Mouse (Mus musculus) gastrocnemius, adult 8-10 months (tissue): ENCODE results near the gene Dock8. TPM values are rescaled to one million over a fixed set of nuclear protein-coding genes. Genes with fewer than 3 reads are reported as not detected.

Source experiments
- DNase-seq, 2 experiments: peaks; one replicate each; pipeline ENCODE4 v3.0.0; 2022; ENCODE audit warnings: low spot score in 2 of 2
- total RNA-seq, 4 experiments: library from RNA; stranded (reverse); gene quantifications; 2 replicates each; pipeline ENCODE4 v1.2.4; 2022

Gene Dock8
- total RNA-seq, 4 experiments from 2014 or later = 1.1 to 1.9 (median 1.7) TPM

DNA sequence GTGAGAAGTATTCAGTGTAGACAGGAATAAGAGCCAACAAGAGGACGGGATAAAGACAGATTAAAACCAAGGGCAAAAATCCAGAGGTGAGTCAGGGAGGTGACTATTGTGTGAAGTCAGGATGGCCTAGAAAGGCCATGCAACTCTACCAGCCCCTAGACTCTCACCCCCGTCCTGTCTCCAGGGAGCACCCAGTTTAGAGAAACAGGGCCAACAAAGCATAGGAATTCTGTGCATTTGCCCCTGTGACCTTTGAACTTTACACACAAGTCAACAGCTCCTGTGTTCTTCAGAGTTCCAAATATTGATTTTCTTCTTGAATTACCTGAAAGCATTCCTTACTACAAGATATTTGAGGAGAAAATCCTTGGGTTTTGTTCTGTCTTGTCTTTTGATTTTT is 117.6 kb downstream of the Dock8 start:
- DNase-seq = no peak

DNA sequence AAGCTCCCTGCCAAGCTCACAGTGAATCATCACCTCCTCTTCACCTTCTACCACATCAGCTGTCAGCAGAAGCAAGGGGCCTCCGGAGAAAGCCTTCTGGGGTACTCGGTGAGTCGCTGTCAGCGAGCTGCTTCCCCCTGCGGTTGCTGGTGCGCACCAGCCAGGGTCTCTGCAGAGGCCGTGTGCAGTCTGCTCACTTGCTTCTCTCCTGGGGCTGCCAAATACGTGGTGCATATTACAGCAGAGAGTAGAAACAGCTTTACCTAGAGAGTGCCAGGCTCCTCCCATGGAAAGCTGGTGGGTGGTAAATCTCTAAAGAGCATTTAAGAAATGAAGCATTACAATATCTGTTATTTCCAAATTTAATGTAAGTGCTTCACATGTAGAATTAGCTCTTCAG is 123.1 kb downstream of the Dock8 start:
- DNase-seq = no peak

DNA sequence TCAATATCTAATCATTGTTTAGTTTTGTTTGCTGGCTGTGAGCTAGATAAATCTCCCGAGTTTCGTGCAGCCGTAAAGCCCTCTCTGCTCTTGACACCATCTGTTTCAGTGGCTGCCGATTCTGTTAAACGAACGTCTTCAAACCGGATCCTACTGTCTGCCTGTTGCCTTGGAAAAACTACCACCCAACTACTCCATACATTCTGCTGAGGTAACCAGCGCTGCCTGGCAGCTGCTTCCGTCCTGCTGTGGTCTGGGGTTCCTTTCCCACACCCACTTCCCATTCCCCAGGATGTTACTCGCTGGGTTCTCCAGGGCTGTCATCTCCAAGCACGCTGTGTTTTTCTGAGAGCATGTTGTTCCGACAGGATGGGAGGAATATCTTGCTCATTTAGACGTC is 123.7 kb downstream of the Dock8 start:
- DNase-seq = peak; percentile 3 to 5

DNA sequence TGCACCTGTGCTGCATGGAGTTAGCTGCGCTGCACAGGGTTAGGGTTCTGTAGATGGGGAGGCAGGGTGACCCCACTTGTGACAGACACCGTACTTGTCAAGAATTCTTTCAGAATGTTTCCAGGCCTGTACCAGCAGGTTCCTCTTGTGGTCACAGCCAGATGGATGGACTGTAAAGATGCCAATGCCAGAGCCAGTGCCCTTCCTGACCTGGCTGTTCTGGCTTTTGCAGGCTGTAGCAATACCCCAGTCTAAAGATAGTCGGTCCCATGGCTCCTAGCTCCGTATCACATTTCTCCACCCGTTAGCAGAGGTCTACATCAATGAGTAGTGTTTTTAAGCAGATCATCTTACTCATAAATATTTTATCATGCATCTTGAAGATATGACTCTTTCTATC is 124.1 kb downstream of the Dock8 start:
- peak; percentile 40 to 50 for DNase-seq

DNA sequence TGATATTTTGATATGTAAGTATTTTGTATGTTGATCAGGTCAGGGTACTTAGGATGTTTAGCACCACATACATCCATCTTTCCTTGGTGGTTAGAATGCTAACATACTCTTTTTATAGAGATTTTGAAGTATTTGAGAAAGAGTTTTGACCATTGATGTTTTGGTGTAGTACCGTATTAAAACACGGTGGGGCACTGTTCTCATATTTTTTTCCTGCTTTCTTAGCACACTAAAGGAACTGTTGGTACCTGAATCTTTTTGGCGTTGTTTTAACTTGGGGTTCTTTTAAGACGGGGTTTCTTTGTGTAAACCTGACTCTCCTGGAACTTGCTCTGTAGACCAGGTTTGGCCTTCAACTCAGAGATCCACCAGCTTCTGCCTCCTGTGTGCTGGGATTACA is 133.0 kb downstream of the Dock8 start:
- no peak for DNase-seq

DNA sequence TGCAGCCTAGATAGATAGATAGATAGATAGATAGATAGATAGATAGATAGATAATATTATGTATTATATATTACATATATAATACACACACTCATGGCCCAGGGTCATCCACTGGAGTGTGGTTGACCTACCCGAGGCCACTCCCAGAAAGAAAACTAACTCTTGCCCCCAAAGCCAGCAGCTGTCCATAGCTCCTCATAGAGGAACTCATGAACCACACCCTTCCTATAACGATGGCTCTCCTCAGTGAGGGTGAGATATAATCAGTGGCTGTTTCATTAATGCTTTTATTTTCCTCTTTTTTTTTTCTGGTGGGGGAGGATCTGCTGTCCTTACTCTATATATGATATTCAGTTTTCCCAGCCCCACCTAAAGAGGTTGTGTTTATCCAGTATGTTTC is 134.6 kb downstream of the Dock8 start:
- DNase-seq = no peak

DNA sequence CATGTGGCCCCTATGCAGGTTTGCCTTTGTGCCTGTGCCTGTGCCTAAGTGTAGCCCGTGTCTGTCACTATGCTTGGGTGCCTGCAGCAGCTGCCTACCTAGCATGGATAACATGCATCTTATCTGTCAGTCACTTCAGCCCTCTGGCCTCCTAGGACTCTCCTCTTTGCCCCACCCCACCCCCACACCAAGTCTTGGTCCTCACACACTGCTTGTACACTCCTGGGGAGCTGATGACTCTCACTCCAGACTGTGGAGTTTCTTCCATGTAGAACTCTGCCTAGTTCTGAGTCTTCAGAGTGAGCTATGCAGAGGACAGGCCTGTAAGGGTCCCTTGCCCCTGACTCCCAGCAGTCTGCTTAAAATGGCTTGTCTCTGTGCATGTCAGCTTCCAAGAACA is 136.8 kb downstream of the Dock8 start:
- DNase-seq = no peak

DNA sequence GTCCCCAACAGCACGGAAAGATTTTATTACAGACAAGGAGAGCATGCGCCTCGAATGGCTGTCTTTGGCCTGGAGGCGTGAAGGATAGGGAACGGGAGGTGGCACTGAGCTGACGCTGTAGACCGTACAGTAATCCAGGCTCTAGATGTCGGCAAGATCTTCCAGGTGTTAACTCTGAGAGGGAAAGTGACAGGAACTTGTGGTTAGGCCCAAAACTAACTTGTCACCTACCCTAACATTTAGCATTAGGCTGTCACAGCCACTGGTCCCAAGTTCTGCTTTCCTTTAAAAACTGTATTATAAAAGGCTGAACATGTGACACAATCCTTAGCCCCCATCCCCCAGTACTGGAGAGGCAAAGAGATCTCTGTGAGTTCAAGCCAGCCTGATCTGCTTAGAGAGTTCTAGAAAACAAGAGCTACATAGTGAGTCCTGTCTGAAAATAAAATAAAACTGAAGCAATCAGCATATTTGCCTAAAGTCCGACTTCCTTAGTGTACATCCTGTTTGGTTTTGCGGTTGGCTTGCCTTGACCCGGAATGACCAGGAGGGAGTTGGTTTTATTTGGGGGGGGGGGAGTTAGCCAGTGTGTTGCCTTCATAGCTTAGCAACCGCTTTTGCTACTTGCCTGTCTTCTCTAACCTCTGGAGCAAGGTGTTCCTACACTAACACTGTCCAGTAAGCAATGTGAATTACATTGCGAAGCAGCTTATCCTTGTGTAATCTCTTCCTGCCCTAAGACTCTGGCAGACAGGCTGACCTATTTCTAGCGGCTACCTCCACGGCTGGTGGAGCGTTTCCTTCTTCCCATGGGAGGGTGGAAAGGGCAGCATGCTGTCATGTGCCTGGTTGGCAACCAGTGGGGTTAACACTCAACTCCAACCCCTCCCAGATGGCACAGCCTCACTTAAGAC is 138.8 kb downstream of the Dock8 start:
- no peak for DNase-seq

DNA sequence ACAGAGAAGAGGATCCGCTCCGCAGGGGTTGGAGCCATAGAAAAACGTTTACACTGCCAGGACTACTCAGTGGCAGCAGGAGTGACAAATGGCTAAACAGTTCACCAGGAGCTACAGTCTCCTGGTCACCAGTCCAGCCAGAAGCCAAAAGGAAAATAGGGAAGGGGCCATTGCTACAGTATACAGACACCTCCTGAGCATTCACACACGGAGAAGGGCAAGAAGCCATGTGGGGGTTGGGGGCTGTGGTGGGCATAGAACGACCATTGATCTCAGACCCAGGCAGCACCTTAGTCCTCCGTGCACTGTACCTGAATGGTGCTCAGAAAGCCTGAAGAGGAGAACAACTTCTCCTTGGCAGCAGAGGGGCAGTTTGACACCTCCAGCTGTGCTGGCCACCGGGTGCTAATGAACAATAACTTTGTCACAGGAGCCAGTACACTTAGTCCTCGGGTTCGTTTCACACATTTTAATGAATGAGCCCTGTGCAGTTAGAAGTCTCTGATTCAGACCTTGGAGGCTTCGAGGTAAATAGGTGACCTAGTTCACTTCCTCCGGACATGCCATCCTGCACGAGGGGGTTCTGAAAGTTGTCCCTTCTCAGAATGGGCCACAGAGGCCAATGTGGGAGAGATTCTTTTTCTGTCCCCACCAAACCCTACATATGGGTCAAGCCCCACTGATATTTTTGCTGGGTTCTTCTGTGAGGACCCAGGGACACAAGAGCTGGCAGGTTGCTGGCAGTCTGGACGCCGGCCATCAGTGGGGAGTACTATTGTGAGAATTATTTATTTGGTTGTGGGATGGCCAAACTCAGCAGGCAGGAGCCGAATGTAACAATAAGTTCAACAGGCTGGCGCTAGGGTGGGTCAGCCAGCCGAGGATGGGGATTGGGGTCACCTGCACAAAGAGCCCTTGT is 145.0 kb downstream of the Dock8 start:
- DNase-seq = no peak

DNA sequence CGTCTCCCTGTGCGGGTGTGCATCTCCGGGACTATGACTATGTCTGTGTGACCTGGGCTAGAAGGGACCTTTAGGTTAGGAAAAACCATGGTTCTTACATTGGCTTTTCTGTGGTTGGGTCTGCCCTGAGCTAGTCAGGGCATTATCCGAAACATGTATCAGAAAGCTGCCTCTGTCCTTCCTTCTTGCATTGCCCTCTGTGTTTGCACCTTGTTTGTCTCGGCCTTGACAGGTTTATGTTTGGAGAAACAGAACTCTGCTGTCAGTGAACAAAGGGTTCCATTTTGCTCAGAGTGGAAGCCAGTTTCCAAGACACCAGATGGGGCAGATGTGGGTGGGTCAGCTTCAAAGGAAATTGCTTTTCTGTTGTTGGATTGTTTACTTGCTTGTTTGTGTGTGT is 145.8 kb downstream of the Dock8 start:
- no peak for DNase-seq

DNA sequence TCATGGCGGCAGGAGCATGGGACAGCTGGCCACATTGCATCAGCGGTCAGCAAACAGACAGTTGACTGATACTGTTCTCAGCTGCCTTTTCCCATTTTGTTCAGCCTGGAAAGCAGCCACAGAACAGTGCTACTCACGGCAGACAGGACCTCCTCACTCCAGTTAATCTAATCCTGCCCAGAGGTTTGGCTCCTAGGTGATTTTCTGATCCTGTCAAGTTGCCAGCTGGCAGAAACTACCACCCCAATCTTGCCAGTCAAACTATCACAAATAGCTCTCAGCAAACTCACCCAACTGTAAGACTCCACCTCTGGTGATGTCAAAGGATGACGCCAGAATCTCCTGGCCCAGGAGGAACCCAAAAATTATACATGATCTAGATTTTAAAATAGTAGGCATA is 146.8 kb downstream of the Dock8 start:
- DNase-seq = no peak

DNA sequence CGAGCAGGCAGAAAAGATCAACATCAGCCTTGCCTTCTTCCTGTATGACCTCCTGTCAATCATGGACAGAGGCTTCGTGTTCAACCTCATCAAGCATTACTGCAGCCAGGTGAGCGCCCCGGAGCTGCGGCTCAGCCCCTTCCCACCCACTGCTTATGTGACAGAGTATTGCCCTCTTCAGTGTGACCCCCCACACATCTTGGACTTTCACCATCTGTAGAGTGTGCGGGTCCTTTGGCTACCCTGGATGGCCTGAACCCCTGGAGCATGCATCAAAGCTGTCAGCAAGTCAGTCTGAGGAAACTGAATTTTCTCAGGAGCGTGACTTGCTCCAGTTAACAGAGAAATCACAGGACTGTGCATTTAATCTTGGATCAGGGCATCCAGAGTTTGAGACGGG is 150.5 kb downstream of the Dock8 start:
- no peak for DNase-seq

DNA sequence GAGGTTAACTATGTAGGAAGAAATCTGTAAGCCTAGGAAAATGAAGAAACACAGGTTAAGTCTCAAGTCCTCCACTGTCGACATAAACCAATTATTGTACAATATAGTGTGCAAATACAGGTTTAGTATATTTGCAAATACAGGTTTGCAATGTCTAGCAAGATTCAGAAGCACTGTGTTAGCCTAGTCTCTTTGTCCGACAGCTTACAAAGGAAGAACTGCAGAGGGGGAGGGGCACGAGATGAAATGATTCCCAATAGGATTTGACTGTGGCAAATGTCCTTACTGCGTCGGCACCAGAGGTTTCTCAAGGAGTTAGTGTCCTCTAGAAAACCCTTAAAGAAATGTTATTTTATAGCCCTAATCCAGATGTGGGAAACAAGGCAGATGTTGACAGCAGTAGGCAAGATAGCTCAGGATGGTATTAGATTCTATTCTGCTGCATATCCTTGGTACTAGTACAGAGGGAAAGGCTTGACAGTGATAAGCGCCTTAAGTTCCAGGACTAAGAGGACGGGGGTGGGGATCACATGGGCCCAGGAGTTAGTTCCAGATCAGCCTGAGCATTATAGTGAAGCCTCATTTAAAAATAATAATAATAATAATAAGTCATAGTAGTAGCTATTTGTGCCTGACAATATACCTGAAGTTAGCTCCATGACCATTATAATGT is 155.3 kb downstream of the Dock8 start:
- no peak for DNase-seq

DNA sequence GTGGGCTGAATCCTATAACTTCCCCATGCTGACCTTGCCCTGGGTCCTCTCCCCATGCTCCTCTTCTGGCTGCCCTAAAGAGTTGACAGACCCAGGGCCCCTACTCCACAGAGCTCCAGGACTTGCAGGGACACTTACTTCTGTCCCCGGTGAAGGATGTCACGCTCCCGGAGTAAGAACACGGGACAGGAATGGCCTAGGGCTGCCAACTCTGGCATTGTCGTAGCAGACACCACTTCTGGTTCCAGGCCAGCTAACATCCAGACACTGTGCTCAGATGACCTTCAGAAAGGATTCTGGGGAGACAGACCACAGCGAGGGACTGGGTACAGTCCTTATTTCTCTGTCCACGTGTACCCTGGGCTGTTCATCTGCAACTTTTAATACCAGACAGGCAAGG is 155.9 kb downstream of the Dock8 start:
- DNase-seq = no peak

DNA sequence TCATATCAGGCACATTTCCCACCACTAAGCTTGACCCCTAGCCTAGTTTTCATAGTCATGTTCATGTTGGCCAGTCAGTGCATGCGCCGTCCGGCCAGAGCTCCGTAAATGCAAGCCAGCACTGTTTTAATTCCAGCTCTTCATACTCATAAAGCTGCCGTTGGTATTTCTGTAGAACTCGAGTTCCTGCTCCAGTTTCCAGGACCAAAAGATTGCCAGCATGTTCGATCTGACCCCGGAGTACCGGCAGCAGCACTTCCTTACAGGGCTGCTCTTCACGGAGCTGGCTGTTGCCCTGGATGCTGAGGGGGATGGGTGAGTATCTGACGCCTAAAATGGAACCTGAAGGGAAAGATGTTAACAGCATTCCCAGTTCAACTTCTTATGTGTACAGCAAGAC is 156.4 kb downstream of the Dock8 start:
- no peak for DNase-seq

DNA sequence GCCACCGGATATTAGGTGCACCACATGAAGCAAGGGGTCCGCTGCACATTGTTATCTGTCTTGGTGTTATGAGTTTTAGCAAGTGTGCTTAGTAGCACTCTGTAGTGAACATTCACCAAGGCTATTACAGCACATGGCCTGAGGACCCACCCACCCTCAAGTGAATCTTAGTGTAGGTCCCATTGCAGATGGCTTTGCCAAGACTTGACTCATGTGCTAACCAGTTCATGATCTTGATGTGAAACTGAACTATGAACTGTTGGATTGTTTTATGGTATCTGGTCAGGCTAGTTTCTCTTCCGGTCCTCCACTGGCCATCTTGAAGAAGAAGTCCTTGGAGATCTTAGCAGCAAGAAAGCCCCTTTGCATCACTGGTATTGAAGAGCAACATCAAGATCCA is 162.9 kb downstream of the Dock8 start:
- no peak for DNase-seq

DNA sequence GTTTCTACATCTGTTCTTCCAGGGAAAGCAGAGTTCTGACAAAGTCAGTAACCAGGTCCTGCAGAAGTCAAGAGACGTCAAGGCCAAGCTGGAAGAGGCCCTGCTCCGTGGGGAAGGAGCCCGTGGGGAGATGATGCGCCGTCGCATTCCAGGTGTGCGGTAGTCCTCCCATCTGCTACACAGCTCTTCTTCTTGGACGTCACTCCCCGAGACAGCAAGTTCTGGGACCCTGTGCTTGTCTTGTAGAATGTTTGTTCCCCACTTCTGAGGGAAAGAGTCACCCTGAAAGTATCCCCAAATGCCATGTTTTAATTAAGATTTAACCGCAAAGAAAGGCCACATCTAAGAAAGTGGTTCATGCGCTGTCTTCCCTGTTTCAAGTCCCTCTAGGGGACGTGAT is 164.1 kb downstream of the Dock8 start:
- no peak for DNase-seq

DNA sequence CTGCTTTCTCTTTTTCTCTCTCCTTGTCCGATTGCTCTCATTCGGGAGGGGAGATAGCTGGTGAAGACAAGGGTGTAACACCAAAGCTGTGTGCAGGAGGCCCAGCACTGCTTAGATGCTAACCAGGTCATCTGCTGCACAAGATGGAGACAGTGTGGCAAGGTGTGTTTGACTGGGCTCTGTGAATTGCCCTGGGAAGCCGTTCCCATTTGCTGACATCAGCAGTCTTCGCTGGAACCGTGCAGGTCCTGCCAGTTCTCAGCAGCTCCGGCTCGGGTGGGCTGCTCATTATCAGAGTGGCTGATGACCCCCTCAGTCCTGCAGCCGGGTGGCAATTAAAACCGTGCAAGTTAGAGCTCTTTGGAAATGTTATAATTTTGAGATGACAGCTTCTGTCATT is 167.1 kb downstream of the Dock8 start:
- DNase-seq = no peak

DNA sequence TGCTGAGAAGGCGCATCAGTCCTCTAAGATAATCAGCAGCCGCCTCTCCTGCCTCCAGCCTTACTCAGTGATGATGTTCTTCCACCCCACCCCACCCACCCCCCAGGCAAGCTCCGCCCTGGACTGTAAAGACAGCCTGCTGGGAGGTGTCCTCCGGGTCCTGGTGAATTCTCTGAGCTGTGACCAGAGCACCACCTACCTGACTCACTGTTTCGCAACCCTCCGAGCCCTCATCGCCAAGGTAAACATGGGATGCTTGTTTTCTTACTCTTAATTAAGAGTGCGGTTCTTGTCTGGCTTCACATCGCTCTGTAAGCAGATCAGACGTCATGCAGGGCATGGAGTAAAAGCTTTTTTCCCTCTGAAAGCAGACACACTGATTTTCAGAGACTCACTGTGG is 172.1 kb downstream of the Dock8 start:
- no peak for DNase-seq

DNA sequence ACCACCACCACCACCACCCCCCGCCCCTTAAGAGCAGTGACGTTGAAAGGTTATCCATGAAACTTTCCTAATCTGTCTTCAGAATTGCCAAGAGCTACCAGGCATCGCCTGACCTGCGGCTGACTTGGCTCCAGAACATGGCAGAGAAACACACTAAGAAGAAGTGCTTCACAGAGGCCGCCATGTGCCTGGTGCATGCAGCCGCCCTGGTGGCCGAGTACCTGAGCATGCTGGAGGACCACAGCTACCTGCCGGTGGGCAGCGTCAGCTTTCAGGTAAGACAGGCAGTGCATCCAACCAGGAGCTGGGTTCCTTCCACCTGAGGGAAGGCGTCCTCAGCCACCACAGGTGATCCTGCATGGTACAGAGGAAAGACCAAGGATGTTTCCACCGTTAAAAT is 177.4 kb downstream of the Dock8 start:
- no peak for DNase-seq

DNA sequence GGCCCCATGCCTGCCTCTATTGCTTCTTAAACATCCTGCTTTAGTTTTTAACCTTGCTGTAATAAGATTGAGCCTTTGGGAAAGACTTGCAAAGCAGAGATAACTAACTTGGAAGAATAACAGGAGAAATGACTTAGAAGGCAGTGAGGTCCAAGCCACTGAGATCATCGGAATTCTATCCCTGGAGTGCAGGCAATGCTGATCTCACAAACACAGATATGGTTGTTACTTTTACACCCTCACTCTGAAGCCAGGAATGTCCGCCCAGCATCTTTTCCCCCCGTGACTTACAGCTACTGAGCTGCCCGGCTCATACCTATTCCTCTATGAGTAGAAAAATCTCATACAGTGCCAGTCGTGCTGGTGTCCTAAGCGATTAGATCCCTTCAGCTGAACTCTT is 180.7 kb downstream of the Dock8 start:
- no peak for DNase-seq

DNA sequence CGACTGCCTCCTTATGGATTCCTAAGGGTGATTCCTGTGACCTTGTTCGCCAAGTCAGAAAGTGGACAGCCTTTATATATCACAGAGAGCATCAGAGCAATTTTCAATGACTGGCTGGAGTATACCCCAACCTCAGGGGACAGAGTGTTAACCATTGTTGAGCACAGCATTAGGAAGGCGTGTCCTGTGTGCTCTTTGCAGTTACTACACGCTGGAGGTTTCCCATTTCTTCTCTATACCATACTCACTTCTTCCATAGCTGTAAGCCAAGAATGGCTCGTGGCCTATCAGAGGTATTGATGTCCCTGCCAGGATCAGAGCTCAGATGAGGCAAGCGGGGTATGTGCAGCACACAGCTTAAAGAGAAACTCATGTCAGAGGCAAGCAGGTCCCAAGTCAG is 181.2 kb downstream of the Dock8 start:
- DNase-seq = no peak
